Mouse (Mus musculus): ENCODE results near the gene Phlda3.

Gene Phlda3

DNA sequence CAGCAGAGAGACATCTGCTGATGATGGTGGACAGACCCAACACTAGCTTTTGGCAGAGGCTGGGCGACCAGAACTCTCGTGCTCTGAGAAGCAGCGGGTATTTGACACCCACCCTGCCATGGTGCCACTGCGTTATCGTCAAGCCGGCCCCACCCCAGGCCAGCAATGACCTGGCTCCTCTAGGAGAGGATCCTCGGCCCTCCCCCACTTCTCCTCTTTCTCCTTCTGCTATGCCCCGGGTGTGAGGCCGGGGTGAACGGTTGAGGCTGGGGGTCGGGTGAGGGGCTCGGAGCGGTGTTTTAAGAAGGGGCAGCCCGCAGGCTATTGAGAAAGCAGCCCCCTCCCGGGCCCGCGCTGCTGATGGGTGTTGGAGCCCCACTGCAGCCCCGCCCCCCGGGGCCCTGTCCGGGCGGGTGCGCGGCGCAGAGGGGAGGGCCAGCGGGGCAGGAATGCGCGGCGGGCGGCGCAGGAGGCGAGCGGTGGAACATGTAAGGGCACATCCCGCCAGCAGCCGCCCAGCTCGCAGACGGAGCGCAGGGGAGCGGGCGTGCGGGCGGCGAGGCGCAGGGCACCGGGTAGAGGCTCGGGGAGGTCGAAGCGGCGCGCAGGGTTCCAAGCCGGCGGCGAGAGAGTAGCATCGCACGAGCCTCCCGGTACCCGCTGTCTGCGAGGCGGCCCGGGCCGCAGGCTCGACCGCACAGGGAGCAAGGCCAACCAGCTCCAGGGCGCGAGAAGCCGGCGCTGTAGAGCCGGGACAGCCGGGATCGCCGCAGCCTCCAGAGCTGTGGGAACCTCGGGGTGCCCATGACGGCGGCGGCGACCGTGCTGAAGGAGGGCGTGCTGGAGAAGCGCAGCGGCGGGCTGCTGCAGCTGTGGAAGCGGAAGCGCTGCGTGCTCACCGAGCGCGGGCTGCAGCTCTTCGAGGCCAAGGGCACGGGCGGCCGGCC lies at the start of gene Phlda3:
TSS of gene Phlda3 (plus strand) at position 475 of the 947 bp plus-strand sequence.
- DNase-seq (ENCODE audit: low read depth, low spot score) = peak; percentile 73

DNA sequence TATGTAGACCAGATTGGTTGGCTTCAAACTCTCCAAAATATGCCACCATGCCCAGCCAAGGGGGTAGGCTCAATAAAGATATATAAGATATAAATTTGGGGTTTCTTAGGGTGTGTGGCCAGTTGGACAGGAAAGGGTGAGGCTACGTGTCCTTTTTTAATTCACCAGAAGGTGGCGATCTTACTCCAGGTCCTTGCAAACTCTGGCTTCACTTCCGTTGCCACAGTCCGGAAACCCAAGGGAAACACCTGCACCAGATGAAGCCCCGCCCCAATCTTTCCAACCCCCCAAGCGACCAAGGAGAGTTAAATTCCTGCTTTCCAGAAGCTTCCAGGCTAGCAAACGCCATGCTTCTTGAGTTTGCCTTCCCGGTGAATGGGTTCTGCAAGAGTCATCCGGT lies 46.4 kb upstream of the Phlda3 start:
- DNase-seq (ENCODE audit: low read depth, low spot score) = peak; percentile 91

DNA sequence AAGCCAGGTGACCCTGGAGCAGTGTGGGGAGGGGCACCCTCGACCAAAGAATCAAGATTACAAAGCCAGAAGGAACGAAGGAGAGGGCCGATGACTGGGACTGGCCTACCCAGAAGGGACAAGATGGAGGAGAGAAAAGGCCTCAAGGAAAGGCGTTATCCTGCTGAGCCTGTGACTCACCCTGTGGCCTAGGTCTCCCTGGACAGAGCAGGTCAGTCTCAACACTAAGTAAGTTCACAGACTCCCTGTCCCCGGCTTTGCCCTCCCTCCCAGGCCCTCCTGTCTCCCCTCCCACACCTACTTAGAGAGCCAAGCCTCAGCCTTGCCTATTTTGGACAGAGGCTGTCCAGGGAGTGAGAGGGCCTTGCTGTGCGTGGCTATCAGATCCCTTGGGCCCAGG lies 45.9 kb upstream of the Phlda3 start, which contains the start of gene Csrp1:
TSS of gene Csrp1 (plus strand) at position 79 of the 400 bp plus-strand sequence.
- no peak for DNase-seq (ENCODE audit: low read depth, low spot score)

DNA sequence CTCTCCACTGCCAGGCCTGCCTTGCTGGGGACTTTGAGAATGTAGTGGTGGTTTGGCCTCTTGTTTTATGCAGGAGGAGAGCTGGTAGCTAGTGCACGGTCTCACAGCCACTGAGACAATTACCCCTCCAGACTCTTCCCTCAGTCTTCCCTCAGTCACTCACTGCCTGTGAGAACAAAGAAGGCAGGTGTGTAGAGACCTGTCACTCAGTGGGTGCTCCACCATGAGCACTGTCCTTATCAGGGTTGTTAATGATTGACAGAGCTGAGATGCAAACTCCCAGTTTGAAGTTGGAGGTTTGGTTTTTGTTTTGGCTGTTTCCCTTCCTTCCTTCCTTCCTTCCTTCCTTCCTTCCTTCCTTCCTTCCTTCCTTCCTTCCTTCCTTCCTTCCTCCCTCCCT lies 42.9 kb upstream of the Phlda3 start:
- no peak for DNase-seq (ENCODE audit: low read depth, low spot score)

DNA sequence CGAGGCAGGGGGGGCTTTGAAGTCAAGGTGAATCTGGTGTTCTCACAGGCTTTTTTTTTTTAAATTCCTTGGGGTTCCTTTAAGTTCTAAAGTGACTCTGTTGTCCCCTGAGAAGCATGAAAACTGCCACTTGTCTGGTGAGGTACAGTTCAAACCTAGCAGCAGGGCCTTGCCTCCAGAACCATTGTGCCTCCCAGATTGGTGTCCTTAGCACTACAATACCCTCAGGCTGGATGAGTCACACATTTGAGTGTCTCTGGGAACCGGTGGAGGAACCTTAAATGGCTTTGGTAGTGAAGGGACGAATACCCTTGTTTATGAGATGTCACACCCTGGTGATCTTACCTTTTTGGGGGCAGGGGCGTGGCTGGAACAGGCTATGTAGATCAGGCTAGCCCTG lies 41.8 kb upstream of the Phlda3 start:
- no peak for DNase-seq (ENCODE audit: low read depth, low spot score)

DNA sequence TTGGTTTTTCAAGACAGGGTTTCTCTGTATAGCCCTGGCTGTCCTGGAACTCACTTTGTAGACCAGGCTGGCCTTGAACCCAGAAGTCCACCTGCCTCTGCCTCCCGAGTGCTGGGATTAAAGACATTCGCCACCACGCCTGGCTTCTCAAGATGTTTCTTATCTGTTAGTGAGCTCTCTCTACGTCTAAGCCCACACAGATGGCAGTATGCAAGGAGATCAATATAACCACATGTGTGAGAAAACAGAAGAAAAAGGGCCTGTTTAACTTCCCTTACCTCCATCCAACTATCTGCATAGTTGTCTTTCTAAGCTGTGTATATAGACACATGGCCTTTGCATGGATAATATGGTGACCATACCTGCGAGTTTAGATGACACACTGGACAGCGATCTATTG lies 40.6 kb upstream of the Phlda3 start:
- DNase-seq (ENCODE audit: low read depth, low spot score) = peak; percentile 37

DNA sequence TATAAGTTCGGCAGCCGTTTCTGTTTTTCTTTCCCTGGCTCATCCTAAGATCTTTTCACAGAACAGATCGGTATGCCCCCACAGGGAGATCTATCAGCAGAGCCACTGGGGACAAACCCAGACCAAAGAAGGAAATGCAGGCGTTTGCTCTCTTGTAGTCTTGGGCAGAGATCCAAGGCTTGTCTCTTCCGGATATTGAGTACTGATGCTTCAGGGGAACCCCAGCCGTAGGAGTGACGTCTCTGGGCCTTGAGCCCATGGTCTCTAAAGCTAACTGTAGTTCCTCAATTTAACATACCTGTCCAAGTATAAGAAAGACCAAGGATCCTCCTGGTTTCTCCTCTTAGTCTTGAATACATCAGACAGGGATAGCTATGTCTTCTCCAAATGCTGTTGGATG lies 40.0 kb upstream of the Phlda3 start:
- DNase-seq (ENCODE audit: low read depth, low spot score) = peak; percentile 82

DNA sequence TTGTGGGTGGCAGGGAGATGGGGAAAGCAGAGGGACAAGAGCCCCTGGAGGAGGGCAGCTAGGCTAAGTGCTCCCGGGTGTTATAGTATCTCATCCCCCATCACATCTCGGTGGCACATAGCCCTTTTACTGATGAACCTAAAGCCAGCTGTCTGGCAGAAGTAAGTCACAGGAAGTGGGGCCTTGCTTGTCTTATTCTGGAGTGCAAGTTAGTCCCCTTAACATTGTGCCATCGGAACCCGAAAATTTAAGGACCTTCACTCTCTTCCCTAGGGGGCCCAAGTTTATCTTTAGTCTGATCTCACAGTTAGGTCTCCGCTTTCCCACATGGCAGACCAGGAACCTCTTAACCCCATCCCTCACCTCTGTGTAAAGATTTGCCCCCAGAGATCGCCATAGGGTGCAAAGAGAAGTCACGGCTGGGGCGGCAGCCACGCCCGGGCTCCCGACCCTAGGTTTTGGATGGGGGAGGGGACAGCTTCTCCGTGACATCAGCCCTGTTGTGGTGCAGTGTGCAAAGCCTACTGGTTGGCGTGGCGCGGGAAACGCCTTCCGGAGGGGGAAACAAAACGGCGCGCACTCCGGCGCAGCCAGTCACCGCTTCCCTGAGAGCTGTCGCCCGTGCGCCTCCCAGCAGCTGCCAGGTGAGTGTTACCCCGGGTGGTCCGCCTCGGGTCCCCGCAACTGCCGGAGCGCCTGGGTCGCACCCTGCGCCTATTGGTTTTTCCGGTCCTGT lies 37.1 kb upstream of the Phlda3 start:
- DNase-seq (ENCODE audit: low read depth, low spot score) = peak; percentile 95

DNA sequence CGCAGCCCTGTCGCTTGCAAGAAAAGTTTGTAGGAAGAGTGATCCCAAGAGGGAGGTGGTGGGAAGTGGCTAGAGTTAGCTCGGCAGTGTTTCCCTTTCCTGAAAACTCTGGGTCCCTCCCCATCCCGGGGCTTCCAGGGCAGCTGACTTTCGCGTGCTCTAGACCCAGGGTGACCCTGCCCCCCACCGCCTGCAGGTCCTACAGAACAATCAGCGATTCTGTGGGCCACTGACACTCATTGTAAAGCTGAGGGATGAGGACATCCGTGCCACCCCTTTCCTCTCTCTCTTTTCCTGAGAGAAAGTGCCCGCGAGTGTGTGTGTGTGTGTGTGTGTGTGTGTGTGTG lies 36.6 kb upstream of the Phlda3 start:
- no peak for DNase-seq (ENCODE audit: low read depth, low spot score)

DNA sequence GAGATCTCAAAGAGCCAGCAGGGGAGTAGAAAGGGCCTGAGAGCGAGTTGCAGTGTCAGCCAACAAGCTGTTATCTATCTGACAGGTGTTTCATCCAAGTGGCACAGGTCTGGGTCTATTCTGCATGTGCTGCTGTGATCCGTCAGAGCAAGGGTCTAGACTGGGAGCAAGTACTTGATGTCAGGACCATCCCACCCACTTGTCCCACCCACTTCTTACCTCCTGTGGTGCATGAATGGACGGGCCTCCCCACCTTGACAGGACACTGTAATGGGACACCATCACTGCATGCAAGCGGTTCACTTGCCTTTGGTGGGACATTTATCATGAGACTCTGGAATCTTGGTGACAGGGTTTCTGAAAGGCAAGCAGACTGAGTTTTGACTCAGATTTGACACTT lies 36.1 kb upstream of the Phlda3 start:
- DNase-seq (ENCODE audit: low read depth, low spot score) = peak; percentile 35

DNA sequence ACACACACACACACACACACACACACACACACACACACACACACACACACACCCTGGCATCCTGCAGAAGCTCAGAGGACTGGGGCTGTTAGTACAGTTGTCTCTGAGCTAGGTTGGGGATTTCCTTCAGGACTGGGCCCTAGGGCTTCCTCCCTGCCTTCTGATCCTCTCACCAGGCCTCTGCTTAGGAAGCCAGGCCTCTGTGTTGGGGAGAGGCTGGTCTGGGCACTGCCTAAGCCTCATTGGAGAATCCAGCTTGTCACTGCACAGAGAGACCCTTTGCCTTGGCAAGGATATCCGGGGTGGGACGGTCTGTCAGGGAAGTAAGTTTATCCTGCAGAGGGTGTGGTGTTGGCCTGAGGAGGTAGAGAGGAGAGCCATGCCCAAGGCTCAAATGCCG lies 35.6 kb upstream of the Phlda3 start:
- DNase-seq (ENCODE audit: low read depth, low spot score) = peak; percentile 53

DNA sequence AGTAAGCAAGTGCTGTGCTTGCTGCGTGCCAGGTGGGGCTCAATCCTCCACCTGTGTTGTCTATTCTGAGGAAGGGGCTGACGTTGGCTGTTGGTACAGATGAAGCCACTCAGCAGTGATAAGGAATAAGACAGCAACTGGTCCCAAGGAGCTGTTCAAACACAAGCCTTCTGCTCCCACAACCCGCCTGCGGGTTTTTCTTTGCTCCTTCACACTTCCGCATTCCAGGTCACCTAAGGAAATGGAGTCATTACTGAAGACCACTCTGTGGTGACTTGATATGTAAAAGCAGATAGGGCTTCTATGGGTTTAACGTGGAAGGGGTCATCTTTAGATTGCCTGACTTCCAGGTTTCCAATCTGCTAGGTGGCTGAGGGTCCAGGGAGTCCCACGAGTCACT lies 34.5 kb upstream of the Phlda3 start:
- no peak for DNase-seq (ENCODE audit: low read depth, low spot score)

DNA sequence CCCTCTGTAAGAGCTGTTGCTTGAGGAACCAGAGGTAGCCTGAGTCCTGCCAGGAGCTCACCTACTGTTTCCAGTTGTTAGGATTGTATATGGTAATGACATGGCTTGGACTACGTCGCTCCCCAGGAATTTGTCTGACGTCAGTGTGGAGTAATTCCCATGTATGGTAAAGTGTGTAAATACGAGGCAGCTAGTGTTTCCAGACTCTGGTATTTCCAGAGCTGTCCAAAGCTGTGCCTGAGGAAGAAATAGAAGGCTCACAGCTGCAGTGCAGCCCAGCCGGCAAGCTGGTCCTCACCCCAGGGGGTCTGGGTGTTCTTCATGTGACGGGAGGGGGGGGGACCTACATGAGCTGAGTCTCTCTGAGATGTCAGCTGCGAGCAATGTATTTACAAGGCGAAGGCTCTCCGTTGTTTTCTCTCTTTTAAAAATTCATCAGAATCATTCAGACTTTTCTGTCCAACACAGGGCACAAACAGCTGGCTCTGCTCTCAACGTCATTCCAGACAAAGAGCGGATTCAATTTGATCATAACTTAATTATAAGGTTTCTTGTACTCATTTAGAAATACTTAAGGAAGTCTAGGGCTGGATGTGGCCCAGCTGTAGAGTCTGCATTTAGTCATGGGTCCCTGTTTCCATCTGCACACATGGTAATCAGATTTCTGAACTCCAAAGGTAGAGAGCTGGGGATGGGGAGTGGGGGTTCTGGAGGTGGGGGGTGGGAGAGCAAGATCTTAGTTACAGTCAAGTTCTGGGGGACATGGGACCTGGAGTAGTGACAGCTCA lies 33.8 kb upstream of the Phlda3 start:
- DNase-seq (ENCODE audit: low read depth, low spot score) = no peak

DNA sequence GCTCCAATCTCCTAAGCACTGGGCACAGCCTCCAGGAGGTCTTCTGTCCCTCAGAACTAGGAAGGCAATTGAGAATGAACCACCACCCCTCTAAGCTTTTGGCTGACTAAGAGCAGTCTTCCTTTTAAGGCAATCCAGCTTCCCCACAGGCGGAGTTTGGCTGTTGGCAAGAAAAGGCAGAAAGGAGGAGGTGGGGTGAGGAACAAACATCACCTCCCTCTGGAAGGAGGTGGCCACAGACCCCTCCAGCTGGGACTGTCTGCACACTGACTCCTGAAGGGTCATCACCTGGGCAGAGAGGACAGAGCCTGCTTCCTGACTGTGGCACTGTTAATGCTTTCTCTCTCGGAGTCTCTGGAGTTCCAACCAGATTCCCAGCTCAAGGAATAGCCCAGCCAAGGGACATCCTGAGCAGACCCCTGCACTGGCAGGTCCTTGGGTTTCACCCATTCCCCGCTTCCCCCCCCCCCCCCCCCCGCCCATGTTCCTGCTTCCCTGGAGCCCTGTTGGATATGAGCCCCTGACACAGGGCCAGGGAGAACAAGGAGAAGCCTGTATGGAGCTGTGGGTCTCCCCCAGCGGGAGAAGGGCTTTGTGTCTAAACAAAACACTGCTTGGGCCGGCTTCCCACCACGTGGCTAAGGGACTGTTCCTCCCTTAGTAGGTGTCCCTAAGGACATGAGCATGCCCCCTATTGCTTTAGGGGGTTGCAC lies 31.5 kb upstream of the Phlda3 start:
- DNase-seq (ENCODE audit: low read depth, low spot score) = no peak

DNA sequence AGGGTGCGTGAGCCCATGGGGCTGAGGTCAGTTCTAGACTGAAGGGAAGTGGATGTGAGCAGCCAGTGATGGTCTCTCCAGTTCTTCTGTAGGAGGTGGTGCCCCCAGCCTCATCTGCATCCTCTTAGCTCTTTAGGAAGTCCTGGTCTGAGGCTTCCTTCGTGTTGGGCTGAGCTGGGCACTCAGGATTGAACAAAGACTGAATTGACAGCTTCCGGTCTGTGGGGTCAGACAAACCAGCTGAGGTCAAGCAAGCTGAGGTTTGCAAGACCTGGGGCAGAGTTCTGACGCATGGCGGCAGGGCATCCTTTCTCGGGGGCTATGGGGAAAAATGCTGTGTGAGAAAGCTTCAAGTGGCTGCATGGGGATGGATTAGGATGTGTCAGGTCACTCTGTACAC lies 30.5 kb upstream of the Phlda3 start:
- DNase-seq (ENCODE audit: low read depth, low spot score) = no peak

DNA sequence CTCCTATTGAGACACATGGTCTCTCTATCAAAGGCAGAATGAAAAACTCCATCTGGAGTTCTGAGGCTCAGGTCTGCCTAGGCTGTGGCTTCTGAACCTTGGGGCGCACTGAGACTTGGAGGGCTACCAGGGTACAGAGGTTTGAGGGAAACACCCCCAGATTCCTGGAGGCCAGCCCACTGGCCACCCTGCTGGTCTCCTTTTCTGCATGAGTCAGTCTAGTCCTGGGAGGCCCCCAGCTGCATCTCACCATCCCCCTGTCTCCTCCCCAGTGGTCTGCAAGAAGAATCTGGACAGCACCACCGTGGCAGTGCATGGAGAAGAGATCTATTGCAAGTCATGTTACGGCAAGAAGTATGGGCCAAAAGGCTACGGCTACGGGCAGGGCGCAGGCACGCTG lies 20.9 kb upstream of the Phlda3 start:
- no peak for DNase-seq (ENCODE audit: low read depth, low spot score)

DNA sequence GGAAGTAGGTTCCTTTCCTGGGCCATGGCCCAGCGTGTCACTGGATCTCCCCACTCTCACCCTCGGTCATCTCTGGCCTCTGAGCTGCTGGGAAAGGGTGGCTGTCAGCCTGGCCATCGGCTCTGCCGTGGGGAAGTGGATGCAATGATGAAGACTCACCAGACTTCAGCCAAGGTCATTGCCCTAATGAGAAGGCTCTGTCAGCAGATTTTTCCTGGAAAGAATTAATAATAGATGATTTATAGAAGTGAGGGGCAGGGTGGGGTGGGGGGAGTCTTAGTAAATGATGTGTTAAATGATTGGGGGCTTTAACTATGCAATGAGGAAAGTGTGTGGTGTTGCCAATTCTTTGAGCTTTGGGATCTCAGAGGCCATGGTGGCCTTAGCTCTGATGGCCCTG lies 19.7 kb upstream of the Phlda3 start:
- DNase-seq (ENCODE audit: low read depth, low spot score) = no peak

DNA sequence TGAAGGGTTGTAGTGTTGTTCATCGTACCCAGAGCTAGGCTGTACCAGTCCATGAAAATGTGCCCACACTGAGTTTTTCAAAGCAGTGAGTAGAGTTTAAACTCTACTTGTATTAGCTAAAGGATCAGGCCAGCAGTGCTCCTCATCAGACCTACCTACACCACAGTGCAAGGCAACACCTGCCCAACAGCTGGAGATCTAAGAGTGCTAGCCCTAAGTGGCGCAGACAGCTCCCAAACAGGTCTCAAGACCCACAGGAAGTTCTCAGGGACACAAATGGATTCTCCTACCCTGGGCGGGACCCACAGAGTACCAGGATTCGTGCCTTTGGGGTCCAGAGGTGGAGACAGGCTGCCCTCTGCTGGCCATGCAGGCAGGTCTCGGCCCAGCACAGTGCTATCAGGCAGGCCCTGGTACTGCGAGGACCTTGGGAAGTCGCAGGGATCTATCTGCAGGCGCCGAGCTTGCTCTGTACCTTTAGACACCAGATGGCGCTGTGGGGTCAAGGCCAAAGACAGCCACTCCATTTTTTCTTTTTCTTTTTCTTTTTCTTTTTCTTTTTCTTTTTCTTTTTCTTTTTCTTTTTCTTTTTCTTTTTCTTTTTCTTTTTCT lies 13.1 kb upstream of the Phlda3 start:
- DNase-seq (ENCODE audit: low read depth, low spot score) = peak; percentile 96

DNA sequence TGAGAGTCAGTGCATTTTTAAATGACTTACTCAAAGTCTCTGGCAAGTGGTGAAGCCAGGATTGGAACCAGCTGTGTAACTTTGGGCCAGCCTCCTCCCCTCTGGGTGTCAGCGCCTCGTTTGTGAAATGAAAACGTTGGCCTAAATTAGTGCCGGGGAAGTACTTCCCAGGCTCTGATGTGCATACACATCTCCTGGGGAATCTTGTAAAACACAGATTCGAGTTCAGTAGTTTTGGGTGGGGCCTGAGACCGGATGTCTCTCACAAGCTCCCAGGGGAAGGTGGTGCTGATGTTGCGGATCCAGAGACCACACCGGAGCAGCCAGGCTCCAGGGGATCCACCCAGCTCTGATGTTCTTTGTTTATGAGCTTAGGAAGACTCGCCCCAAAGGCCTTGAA lies 10.6 kb upstream of the Phlda3 start:
- DNase-seq (ENCODE audit: low read depth, low spot score) = no peak

DNA sequence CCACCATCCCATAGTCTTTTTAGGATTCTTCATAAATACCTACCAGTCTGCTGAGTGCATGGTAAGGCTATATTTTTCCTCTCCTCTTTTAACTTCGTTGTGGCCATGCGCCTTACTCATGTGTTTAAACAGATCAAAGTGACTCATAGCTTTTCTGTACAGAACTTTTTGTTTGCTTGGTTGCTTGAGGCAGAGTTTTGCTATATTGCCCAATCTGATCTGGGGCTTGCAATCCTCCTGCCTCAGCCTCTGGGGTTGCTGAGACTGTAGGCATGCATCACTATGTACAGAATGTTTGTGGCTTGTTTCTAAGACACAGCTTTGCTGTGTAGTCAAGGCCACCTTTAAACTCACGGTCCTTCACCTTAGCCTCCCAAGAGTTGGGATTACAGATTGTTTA lies 10.0 kb upstream of the Phlda3 start:
- DNase-seq (ENCODE audit: low read depth, low spot score) = no peak

DNA sequence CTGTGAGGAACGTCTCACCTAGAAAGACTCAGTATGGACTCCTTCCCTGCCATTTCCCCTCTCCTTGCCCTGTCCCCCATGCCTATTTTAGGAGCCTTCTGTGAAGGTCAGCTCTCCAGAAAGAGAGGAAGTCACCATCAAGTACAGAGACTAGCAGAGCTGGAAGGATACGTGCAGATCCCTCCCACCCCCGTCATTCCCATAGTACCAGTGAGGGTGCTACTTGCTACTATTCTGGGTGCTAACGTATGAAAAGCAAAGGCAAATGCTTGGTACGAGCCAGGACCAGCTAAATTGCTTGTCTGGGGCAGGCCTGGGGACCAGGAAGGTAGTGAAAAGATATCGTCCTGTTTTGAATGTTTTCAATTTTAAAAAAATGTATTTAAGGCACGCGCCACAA lies 8.6 kb upstream of the Phlda3 start:
- no peak for DNase-seq (ENCODE audit: low read depth, low spot score)
